Mouse (Mus musculus): ENCODE measurements around the gene Numa1. TPM values are rescaled to one million over a fixed set of nuclear protein-coding genes. Genes with fewer than 3 reads are reported as not detected.

Gene Numa1
- 43.1 and 63.1 TPM in 2 replicates for polyA plus RNA-seq (2012; rRNA removed)

GRCm38 (mm10) chr7:101933751-101934240, at the start of gene Numa1, which contains the start of gene Lrrc51:
TSS of gene Numa1 (plus strand) at chr7:101934111.
TSS of gene Lrrc51 (minus strand) at chr7:101933895.
- TF ChIP-seq POLR2A (IDR thresholded peaks at IDR 0.05; ENCODE audit: low read depth, low read length) (peak; percentile 77), CTCF (IDR thresholded peaks at IDR 0.05; ENCODE audit: extremely low read depth, insufficient read length, insufficient replicate concordance, low read depth, low read length) (no peak)
- no peaks in the 10 kb centered on the region for H3K27me3 ChIP-seq (ENCODE audit: control insufficient read depth, insufficient read depth, low read length)
- peak within 1 kb of the TSS; percentile 57 for H3K27ac ChIP-seq (ENCODE audit: insufficient read depth, low read depth, low read length)
- H3K4me3 ChIP-seq (ENCODE audit: low read depth, low read length), result peak within 1 kb of the TSS; percentile 86
- no peaks in the 10 kb centered on the region for H3K36me3 ChIP-seq (ENCODE audit: control insufficient read depth, insufficient read depth, low read length)
- under 1% methylated on average over 40 of the region's 40 CpGs for WGBS
- H3K4me1 ChIP-seq (ENCODE audit: control insufficient read depth, insufficient read depth, insufficient read length, low read length), result no peaks in the 10 kb centered on the region; the same call in 1 of the 2 replicates

- Histone ChIP-seq H3K4me1 (ENCODE audit: control insufficient read depth, insufficient read depth, insufficient read length, low read length) (no peaks in the 10 kb centered on the region), H3K4me3 (ENCODE audit: low read depth, low read length) (no peak overlapping the region), H3K27me3 (ENCODE audit: control insufficient read depth, insufficient read depth, low read length) (no peaks in the 10 kb centered on the region), H3K36me3 (ENCODE audit: control insufficient read depth, insufficient read depth, low read length) (no peaks in the 10 kb centered on the region), H3K27ac (ENCODE audit: insufficient read depth, low read depth, low read length) (no peak overlapping the region)
- 97% methylated on average over 4 of the region's 4 CpGs for WGBS
- no peak for TF ChIP-seq POLR2A (IDR thresholded peaks at IDR 0.05; ENCODE audit: low read depth, low read length)
- TF ChIP-seq CTCF (IDR thresholded peaks at IDR 0.05; ENCODE audit: extremely low read depth, insufficient read length, insufficient replicate concordance, low read depth, low read length), result no peak
These were observed 49.8 kb upstream of the Numa1 start for GRCm38 (mm10) chr7:101884160-101884559.

GRCm38 (mm10) chr7:101886274-101886673, 47.6 kb upstream of the Numa1 start:
- Histone ChIP-seq H3K27me3 (ENCODE audit: control insufficient read depth, insufficient read depth, low read length) (no peaks in the 10 kb centered on the region), H3K4me3 (ENCODE audit: low read depth, low read length) (no peak overlapping the region), H3K27ac (ENCODE audit: insufficient read depth, low read depth, low read length) (no peak overlapping the region), H3K36me3 (ENCODE audit: control insufficient read depth, insufficient read depth, low read length) (no peaks in the 10 kb centered on the region), H3K4me1 (ENCODE audit: control insufficient read depth, insufficient read depth, insufficient read length, low read length) (no peaks in the 10 kb centered on the region)
- WGBS, result 86% methylated on average over 6 of the region's 6 CpGs
- TF ChIP-seq POLR2A (IDR thresholded peaks at IDR 0.05; ENCODE audit: low read depth, low read length) (no peak), CTCF (IDR thresholded peaks at IDR 0.05; ENCODE audit: extremely low read depth, insufficient read length, insufficient replicate concordance, low read depth, low read length) (no peak)

GRCm38 (mm10) chr7:101888460-101888859, 45.5 kb upstream of the Numa1 start:
- WGBS, result 84% methylated on average over 4 of the region's 4 CpGs
- Histone ChIP-seq H3K36me3 (ENCODE audit: control insufficient read depth, insufficient read depth, low read length) (no peaks in the 10 kb centered on the region), H3K4me1 (ENCODE audit: control insufficient read depth, insufficient read depth, insufficient read length, low read length) (no peaks in the 10 kb centered on the region), H3K4me3 (ENCODE audit: low read depth, low read length) (no peak overlapping the region), H3K27ac (ENCODE audit: insufficient read depth, low read depth, low read length) (no peak overlapping the region), H3K27me3 (ENCODE audit: control insufficient read depth, insufficient read depth, low read length) (no peaks in the 10 kb centered on the region)
- TF ChIP-seq CTCF (IDR thresholded peaks at IDR 0.05; ENCODE audit: extremely low read depth, insufficient read length, insufficient replicate concordance, low read depth, low read length) (no peak), POLR2A (IDR thresholded peaks at IDR 0.05; ENCODE audit: low read depth, low read length) (no peak)

GRCm38 (mm10) chr7:101895695-101896094, 38.2 kb upstream of the Numa1 start:
- peak overlapping the region; percentile 70 for H3K4me3 ChIP-seq (ENCODE audit: low read depth, low read length)
- peak overlapping the region; percentile 32; the same call in 1 of the 2 replicates for H3K27ac ChIP-seq (ENCODE audit: insufficient read depth, low read depth, low read length)
- no peaks in the 10 kb centered on the region for H3K36me3 ChIP-seq (ENCODE audit: control insufficient read depth, insufficient read depth, low read length)
- H3K4me1 ChIP-seq (ENCODE audit: control insufficient read depth, insufficient read depth, insufficient read length, low read length), result 0 out of 2 replicates have a peak, but pooled peaks cover 2% of the 10 kb centered on the region
- H3K27me3 ChIP-seq (ENCODE audit: control insufficient read depth, insufficient read depth, low read length), result no peaks in the 10 kb centered on the region
- 23% methylated on average over 9 of the region's 9 CpGs for WGBS
- TF ChIP-seq POLR2A (IDR thresholded peaks at IDR 0.05; ENCODE audit: low read depth, low read length) (no peak), CTCF (IDR thresholded peaks at IDR 0.05; ENCODE audit: extremely low read depth, insufficient read length, insufficient replicate concordance, low read depth, low read length) (no peak)

GRCm38 (mm10) chr7:101896104-101897066, 37.5 kb upstream of the Numa1 start:
- Histone ChIP-seq H3K36me3 (ENCODE audit: control insufficient read depth, insufficient read depth, low read length) (no peaks in the 10 kb centered on the region), H3K27ac (ENCODE audit: insufficient read depth, low read depth, low read length) (peak overlapping the region; percentile 85), H3K4me3 (ENCODE audit: low read depth, low read length) (peak overlapping the region; percentile 70), H3K4me1 (ENCODE audit: control insufficient read depth, insufficient read depth, insufficient read length, low read length) (0 out of 2 replicates have a peak, but pooled peaks cover 2% of the 10 kb centered on the region), H3K27me3 (ENCODE audit: control insufficient read depth, insufficient read depth, low read length) (no peaks in the 10 kb centered on the region)
- no peak for TF ChIP-seq CTCF (IDR thresholded peaks at IDR 0.05; ENCODE audit: extremely low read depth, insufficient read length, insufficient replicate concordance, low read depth, low read length)
- TF ChIP-seq POLR2A (IDR thresholded peaks at IDR 0.05; ENCODE audit: low read depth, low read length), result peak; percentile 47; the same call in 1 of the 2 replicates
- under 1% methylated on average over 57 of the region's 57 CpGs for WGBS
